Mouse (Mus musculus) heart, adult 2 months (tissue): Measurements from ENCODE around the gene S100pbp.

Source experiments
- CTCF ChIP-seq: fragments of 200-600 bp; IDR thresholded peaks from 2 replicates; pipeline ENCODE4 v1.8.1; 2022; ENCODE audit warnings: antibody characterized with exemption, mild to moderate bottlenecking, moderate library complexity
- EP300 ChIP-seq: fragments of 200-500 bp; IDR thresholded peaks from 2 replicates; pipeline ENCODE4 v1.6.1; 2011; ENCODE audit warnings: low read depth, low read length, control low read depth; ENCODE audit not compliant: insufficient read depth
- POLR2A ChIP-seq: fragments of 200-500 bp; IDR thresholded peaks from 2 replicates; pipeline ENCODE4 v1.6.1; 2011; ENCODE audit warnings: mild to moderate bottlenecking, low read depth, low read length, control low read depth; ENCODE audit not compliant: insufficient read depth

- TF ChIP-seq CTCF (no peak), EP300 (no peak), POLR2A (no peak)
These were observed 45.6 kb upstream of the S100pbp start for GRCm38 (mm10) chr4:129235147-129235546.
